Mouse (Mus musculus): ENCODE results near the gene Nab1.

DNA sequence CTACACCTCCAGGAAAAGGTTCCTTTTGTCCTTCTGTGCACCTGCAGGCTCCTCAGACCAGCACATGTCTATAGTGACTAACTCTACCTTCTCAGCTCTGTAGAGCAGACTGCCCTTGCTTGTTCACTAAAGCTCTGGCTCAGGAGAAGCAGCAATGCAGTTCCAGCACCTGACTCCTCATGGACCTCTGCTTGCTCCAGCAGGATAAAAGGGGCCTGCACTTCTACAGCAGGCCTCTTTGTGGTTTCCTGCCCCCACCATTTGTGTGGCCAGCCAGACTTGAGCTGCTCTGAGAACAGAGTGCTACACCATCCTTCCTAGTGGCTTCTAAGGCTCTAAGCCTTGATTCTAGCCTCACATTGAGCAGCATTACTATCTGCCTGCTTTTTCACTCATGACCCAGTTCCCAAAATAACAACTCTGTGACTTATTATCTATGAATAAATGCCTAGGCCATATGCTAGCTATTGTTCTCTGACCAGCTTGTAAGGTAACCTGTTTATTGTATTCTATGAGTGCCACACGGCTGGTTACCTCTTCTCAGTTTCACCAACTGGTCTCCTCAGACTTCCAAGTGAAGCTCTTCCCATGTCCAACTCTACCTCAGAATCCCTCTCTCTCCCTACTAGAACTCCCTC is 11.4 kb upstream of the Nab1 start:
- no peak for TF ChIP-seq POLR2A (IDR thresholded peaks at IDR 0.05; ENCODE audit: insufficient read length, low read depth)
- no peak for TF ChIP-seq E2F4 (IDR thresholded peaks at IDR 0.05; ENCODE audit: insufficient read depth)
- TF ChIP-seq SRF (IDR thresholded peaks at IDR 0.05; ENCODE audit: control insufficient read depth, insufficient read length, low read depth) = no peak
- no peak for TF ChIP-seq CEBPB (IDR thresholded peaks at IDR 0.05; ENCODE audit: insufficient read depth, poor library complexity, severe bottlenecking)
- TF ChIP-seq TCF12 (IDR thresholded peaks at IDR 0.05; ENCODE audit: insufficient read depth, poor library complexity, severe bottlenecking) = no peak
- TF ChIP-seq USF1 (IDR thresholded peaks at IDR 0.05; ENCODE audit: low read depth) = no peak
- no peak for TF ChIP-seq MAX (IDR thresholded peaks at IDR 0.05; ENCODE audit: low read depth)
- no peak for TF ChIP-seq REST (IDR thresholded peaks at IDR 0.05; ENCODE audit: insufficient read depth, insufficient read length)

Data from myocyte (in vitro differentiated cells).